Mouse (Mus musculus): ENCODE results near the gene Olfr922. TPM values are rescaled to one million over a fixed set of nuclear protein-coding genes. Genes with fewer than 3 reads are reported as not detected.

Gene Olfr922
- polyA plus RNA-seq (2015; fragmentation: Nextera tagmentation; extraction: Ambion mirVana) = not detected in 2 replicates

GRCm38 (mm10) chr9:38814314-38814713, at the start of gene Olfr922:
Olfr922 (plus strand) TSS chr9:38814614.
- Histone ChIP-seq H3K27me3 (replicated peaks) (no peaks in the 10 kb centered on the region), H3K9me3 (no peaks in the 10 kb centered on the region), H3K4me3 (no peak within 1 kb of the TSS), H3K4me2 (no peak within 1 kb of the TSS), H3K36me3 (no peaks in the 10 kb centered on the region), H3K9ac (no peak within 1 kb of the TSS), H3K27ac (replicated peaks) (no peak within 1 kb of the TSS), H3K4me1 (no peaks in the 10 kb centered on the region)
- 62% methylated on average over 2 of the region's 2 CpGs for WGBS
- no peak for ATAC-seq (ENCODE audit: extremely low read depth, insufficient number of reproducible peaks, low FRiP score, low TSS enrichment)

GRCm38 (mm10) chr9:38772768-38773167, 41.6 kb upstream of the Olfr922 start, which contains the start of gene Olfr921:
Olfr921 (plus strand) TSS chr9:38773068.
- Histone ChIP-seq H3K9me3 (no peaks in the 10 kb centered on the region), H3K4me2 (no peak within 1 kb of the TSS), H3K4me1 (no peaks in the 10 kb centered on the region), H3K9ac (no peak within 1 kb of the TSS), H3K27ac (replicated peaks) (no peak within 1 kb of the TSS), H3K36me3 (no peaks in the 10 kb centered on the region), H3K4me3 (no peak within 1 kb of the TSS), H3K27me3 (replicated peaks) (no peaks in the 10 kb centered on the region)
- ATAC-seq (ENCODE audit: extremely low read depth, insufficient number of reproducible peaks, low FRiP score, low TSS enrichment) = no peak

- H3K4me3 ChIP-seq = no peak overlapping the region
- no peaks in the 10 kb centered on the region for H3K36me3 ChIP-seq
- WGBS = 66% methylated on average over 2 of the region's 2 CpGs
- H3K27me3 ChIP-seq (replicated peaks) = no peaks in the 10 kb centered on the region
- H3K27ac ChIP-seq (replicated peaks) = no peak overlapping the region
- no peak overlapping the region for H3K4me2 ChIP-seq
- H3K9ac ChIP-seq = no peak overlapping the region
- no peak for ATAC-seq (ENCODE audit: extremely low read depth, insufficient number of reproducible peaks, low FRiP score, low TSS enrichment)
- no peaks in the 10 kb centered on the region for H3K9me3 ChIP-seq
- H3K4me1 ChIP-seq = no peaks in the 10 kb centered on the region
Observed at GRCm38 (mm10) chr9:38792689-38793088, 21.7 kb upstream of the Olfr922 start.

- Histone ChIP-seq H3K27me3 (replicated peaks) (no peaks in the 10 kb centered on the region), H3K4me1 (no peaks in the 10 kb centered on the region)
- no peak for ATAC-seq (ENCODE audit: extremely low read depth, insufficient number of reproducible peaks, low FRiP score, low TSS enrichment)
Observed at GRCm38 (mm10) chr9:38805696-38806095, 8.7 kb upstream of the Olfr922 start.

GRCm38 (mm10) chr9:38815458-38815986, 1.1 kb downstream of the Olfr922 start:
- WGBS = 71% methylated on average over 1 of the region's 1 CpGs
- Histone ChIP-seq H3K36me3 (no peaks in the 10 kb centered on the region), H3K4me1 (no peaks in the 10 kb centered on the region), H3K9ac (no peak overlapping the region), H3K27ac (replicated peaks) (no peak overlapping the region), H3K27me3 (replicated peaks) (no peaks in the 10 kb centered on the region), H3K4me2 (no peak overlapping the region), H3K9me3 (no peaks in the 10 kb centered on the region), H3K4me3 (no peak overlapping the region)
- no peak for ATAC-seq (ENCODE audit: extremely low read depth, insufficient number of reproducible peaks, low FRiP score, low TSS enrichment)

More at GRCm38 (mm10) chr9:38805696-38806095, 8.7 kb upstream of the Olfr922 start:
- H3K4me2 ChIP-seq = no peak overlapping the region
- no peaks in the 10 kb centered on the region for H3K36me3 ChIP-seq
- no peaks in the 10 kb centered on the region for H3K9me3 ChIP-seq
- no peak overlapping the region for H3K4me3 ChIP-seq
- H3K27ac ChIP-seq (replicated peaks) = no peak overlapping the region
- H3K9ac ChIP-seq = no peak overlapping the region

- no peaks in the 10 kb centered on the region for H3K4me1 ChIP-seq
- ATAC-seq (ENCODE audit: extremely low read depth, insufficient number of reproducible peaks, low FRiP score, low TSS enrichment) = no peak
Observed at GRCm38 (mm10) chr9:38826245-38826644, 11.8 kb downstream of the Olfr922 start, which contains the start of gene Olfr923. Olfr923 (plus strand) TSS chr9:38826545.

GRCm38 (mm10) chr9:38833027-38833426, 18.6 kb downstream of the Olfr922 start:
- no peak for ATAC-seq (ENCODE audit: extremely low read depth, insufficient number of reproducible peaks, low FRiP score, low TSS enrichment)
- no peaks in the 10 kb centered on the region for H3K27me3 ChIP-seq (replicated peaks)
- H3K4me1 ChIP-seq = peaks cover 4% of the 10 kb centered on the region; the same call in 1 of the 2 replicates
- H3K9me3 ChIP-seq = no peaks in the 10 kb centered on the region
- peak overlapping the region; percentile 27 for H3K4me2 ChIP-seq
- H3K36me3 ChIP-seq = no peaks in the 10 kb centered on the region
- 33% methylated on average over 2 of the region's 2 CpGs for WGBS
- no peak overlapping the region for H3K9ac ChIP-seq
- H3K4me3 ChIP-seq = no peak overlapping the region
- no peak overlapping the region for H3K27ac ChIP-seq (replicated peaks)

More at GRCm38 (mm10) chr9:38826245-38826644, 11.8 kb downstream of the Olfr922 start, which contains the start of gene Olfr923:
- no peak within 1 kb of the TSS for H3K27ac ChIP-seq (replicated peaks)
- H3K4me2 ChIP-seq = no peak within 1 kb of the TSS
- H3K9ac ChIP-seq = no peak within 1 kb of the TSS
- 86% methylated on average over 1 of the region's 1 CpGs for WGBS
- H3K36me3 ChIP-seq = no peaks in the 10 kb centered on the region
- H3K9me3 ChIP-seq = no peaks in the 10 kb centered on the region
- H3K27me3 ChIP-seq (replicated peaks) = no peaks in the 10 kb centered on the region
- H3K4me3 ChIP-seq = no peak within 1 kb of the TSS

- H3K9ac ChIP-seq = no peak within 1 kb of the TSS
- no peaks in the 10 kb centered on the region for H3K36me3 ChIP-seq
- 71% methylated on average over 1 of the region's 1 CpGs for WGBS
- ATAC-seq (ENCODE audit: extremely low read depth, insufficient number of reproducible peaks, low FRiP score, low TSS enrichment) = no peak
- no peaks in the 10 kb centered on the region for H3K27me3 ChIP-seq (replicated peaks)
- no peak within 1 kb of the TSS for H3K4me2 ChIP-seq
- H3K27ac ChIP-seq (replicated peaks) = no peak within 1 kb of the TSS
- H3K4me3 ChIP-seq = no peak within 1 kb of the TSS
- no peaks in the 10 kb centered on the region for H3K4me1 ChIP-seq
- no peaks in the 10 kb centered on the region for H3K9me3 ChIP-seq
Observed at GRCm38 (mm10) chr9:38844149-38844548, 29.7 kb downstream of the Olfr922 start, which contains the start of gene Olfr924. Olfr924 (plus strand) TSS chr9:38844449.

- Histone ChIP-seq H3K9ac (no peak within 1 kb of the TSS), H3K27me3 (replicated peaks) (no peaks in the 10 kb centered on the region), H3K9me3 (no peaks in the 10 kb centered on the region), H3K36me3 (no peaks in the 10 kb centered on the region), H3K4me2 (no peak within 1 kb of the TSS), H3K4me1 (no peaks in the 10 kb centered on the region), H3K4me3 (no peak within 1 kb of the TSS), H3K27ac (replicated peaks) (no peak within 1 kb of the TSS)
- ATAC-seq (ENCODE audit: extremely low read depth, insufficient number of reproducible peaks, low FRiP score, low TSS enrichment) = no peak
Observed at GRCm38 (mm10) chr9:38854760-38855159, 40.3 kb downstream of the Olfr922 start, which contains the start of gene Olfr26. Olfr26 (plus strand) TSS chr9:38855060.

Other genes with a start within 250 kb of the Olfr922 start
- not detected in 2 replicates for gene Olfr912, start 234.4 kb upstream of the Olfr922 start, polyA plus RNA-seq (2015; fragmentation: Nextera tagmentation; extraction: Ambion mirVana)
- gene Olfr913, start 221.9 kb upstream of the Olfr922 start, polyA plus RNA-seq (2015; fragmentation: Nextera tagmentation; extraction: Ambion mirVana) = not detected in 2 replicates
- not detected in 2 replicates for gene Olfr914, start 209.5 kb upstream of the Olfr922 start, polyA plus RNA-seq (2015; fragmentation: Nextera tagmentation; extraction: Ambion mirVana)
- gene Olfr916, start 154.7 kb upstream of the Olfr922 start, polyA plus RNA-seq (2015; fragmentation: Nextera tagmentation; extraction: Ambion mirVana) = not detected in 2 replicates
- not detected in 2 replicates for gene Olfr917, start 148.8 kb upstream of the Olfr922 start, polyA plus RNA-seq (2015; fragmentation: Nextera tagmentation; extraction: Ambion mirVana)
- gene Olfr918, start 140.0 kb upstream of the Olfr922 start, polyA plus RNA-seq (2015; fragmentation: Nextera tagmentation; extraction: Ambion mirVana) = not detected in 2 replicates
- not detected in 2 replicates for gene Olfr919, start 110.9 kb upstream of the Olfr922 start, polyA plus RNA-seq (2015; fragmentation: Nextera tagmentation; extraction: Ambion mirVana)
- gene Vwa5a, start 96.3 kb upstream of the Olfr922 start, polyA plus RNA-seq (2015; fragmentation: Nextera tagmentation; extraction: Ambion mirVana) = 16.3 and 18.8 TPM in 2 replicates
- gene Olfr920, start 62.3 kb upstream of the Olfr922 start, polyA plus RNA-seq (2015; fragmentation: Nextera tagmentation; extraction: Ambion mirVana) = 0.07 TPM in 1 of 2 replicates, not detected in the other
- gene Olfr921, start 41.5 kb upstream of the Olfr922 start, polyA plus RNA-seq (2015; fragmentation: Nextera tagmentation; extraction: Ambion mirVana) = not detected in 2 replicates
- gene Olfr923, start 11.9 kb downstream of the Olfr922 start, polyA plus RNA-seq (2015; fragmentation: Nextera tagmentation; extraction: Ambion mirVana) = not detected in 2 replicates
- gene Olfr924, start 29.8 kb downstream of the Olfr922 start, polyA plus RNA-seq (2015; fragmentation: Nextera tagmentation; extraction: Ambion mirVana) = not detected in 2 replicates
- not detected in 2 replicates for gene Olfr26, start 40.4 kb downstream of the Olfr922 start, polyA plus RNA-seq (2015; fragmentation: Nextera tagmentation; extraction: Ambion mirVana)
- not detected in 2 replicates for gene Olfr926, start 62.5 kb downstream of the Olfr922 start, polyA plus RNA-seq (2015; fragmentation: Nextera tagmentation; extraction: Ambion mirVana)
- not detected in 2 replicates for gene Olfr930, start 115.2 kb downstream of the Olfr922 start, polyA plus RNA-seq (2015; fragmentation: Nextera tagmentation; extraction: Ambion mirVana)
- not detected in 2 replicates for gene Olfr933, start 157.7 kb downstream of the Olfr922 start, polyA plus RNA-seq (2015; fragmentation: Nextera tagmentation; extraction: Ambion mirVana)
- not detected in 2 replicates for gene Olfr934, start 173.7 kb downstream of the Olfr922 start, polyA plus RNA-seq (2015; fragmentation: Nextera tagmentation; extraction: Ambion mirVana)
- not detected in 2 replicates for gene Olfr935, start 185.1 kb downstream of the Olfr922 start, polyA plus RNA-seq (2015; fragmentation: Nextera tagmentation; extraction: Ambion mirVana)
- not detected in 2 replicates for gene Olfr146, start 208.8 kb downstream of the Olfr922 start, polyA plus RNA-seq (2015; fragmentation: Nextera tagmentation; extraction: Ambion mirVana)

Measured in heart, embryonic 13.5 days (tissue).